Comparison of ENCODE assay signal across 7 mouse cellular contexts in genomic region chr3:129532865-129533742, GRCm38 (mm10). TPM values are rescaled to one million over a fixed set of nuclear protein-coding genes. Genes with fewer than 3 reads are reported as not detected.
DNase-seq lines count a peak whose midpoint lies in the region; ATAC-seq and TF ChIP-seq lines count a peak whose summit lies in the region.

No protein-coding gene starts in this region.

- no peak for TF ChIP-seq POLR2A in ES-Bruce4 (IDR thresholded peaks at IDR 0.05; ENCODE audit: insufficient read depth, low read length)

- TF ChIP-seq CTCF in ES-Bruce4 (IDR thresholded peaks at IDR 0.05; ENCODE audit: low read depth, low read length): no peak

- H3K36me3 ChIP-seq in ES-Bruce4 (ENCODE audit: control insufficient read depth, insufficient read depth, low read length, poor library complexity, severe bottlenecking): no peaks in the 10 kb centered on the region; the same call in 1 of the 2 replicates
- H3K36me3 ChIP-seq in embryonic facial prominence, embryonic 11.5 days (replicated peaks; ENCODE audit: control insufficient read depth, insufficient read depth, low read depth, low read length): no peaks in the 10 kb centered on the region
- H3K36me3 ChIP-seq in heart, embryonic 16.5 days (ENCODE audit: control insufficient read depth, insufficient read depth): no peaks in the 10 kb centered on the region

- H3K27ac ChIP-seq in ES-Bruce4 (ENCODE audit: insufficient read depth, low read length): peak overlapping the region; percentile 69
- H3K27ac ChIP-seq in embryonic facial prominence, embryonic 11.5 days (replicated peaks; ENCODE audit: low read depth, low read length): peak overlapping the region; percentile 98
- H3K27ac ChIP-seq in heart, embryonic 16.5 days (ENCODE audit: low read length): peak overlapping the region; percentile 95

- peak overlapping the region; percentile 70 for H3K4me2 ChIP-seq in embryonic facial prominence, embryonic 11.5 days (ENCODE audit: low read depth, low read length)
- peak overlapping the region; percentile 82 for H3K4me2 ChIP-seq in heart, embryonic 16.5 days (ENCODE audit: low read depth, low read length)

- H3K9ac ChIP-seq in ES-Bruce4 (ENCODE audit: low read depth, poor library complexity, severe bottlenecking): peak overlapping the region; percentile 97
- H3K9ac ChIP-seq in embryonic facial prominence, embryonic 11.5 days (replicated peaks; ENCODE audit: low read length): peak overlapping the region; percentile 95
- H3K9ac ChIP-seq in heart, embryonic 16.5 days (ENCODE audit: low read length): peak overlapping the region; percentile 98

- H3K4me1 ChIP-seq in ES-Bruce4 (ENCODE audit: control insufficient read depth, insufficient read depth, low read length): peaks cover 2% of the 10 kb centered on the region
- peaks cover 6% of the 10 kb centered on the region for H3K4me1 ChIP-seq in embryonic facial prominence, embryonic 11.5 days (ENCODE audit: control insufficient read depth, insufficient read depth, low read length)
- peaks cover 26% of the 10 kb centered on the region for H3K4me1 ChIP-seq in heart, embryonic 16.5 days (ENCODE audit: control insufficient read depth, insufficient read depth, low read length)

- ATAC-seq in embryonic facial prominence, embryonic 11.5 days (replicated peaks; ENCODE audit: insufficient number of reproducible peaks, low FRiP score, low TSS enrichment, low read depth): peak; percentile 22
- no peak for ATAC-seq in heart, embryonic 16.5 days (replicated peaks; ENCODE audit: extremely low read depth, insufficient read depth, low FRiP score)

- no peaks in the 10 kb centered on the region for H3K9me3 ChIP-seq in ES-Bruce4 (replicated peaks; ENCODE audit: control insufficient read depth, insufficient read depth, low read length, poor library complexity, severe bottlenecking)
- no peaks in the 10 kb centered on the region for H3K9me3 ChIP-seq in embryonic facial prominence, embryonic 11.5 days (replicated peaks; ENCODE audit: control insufficient read depth, low read length)
- H3K9me3 ChIP-seq in heart, embryonic 16.5 days (replicated peaks; ENCODE audit: control insufficient read depth, low read length): no peaks in the 10 kb centered on the region

- no peak for TF ChIP-seq EP300 in ES-Bruce4 (IDR thresholded peaks at IDR 0.05; ENCODE audit: insufficient read depth, low read depth, low read length)

- under 1% methylated on average over 38 of the region's 40 CpGs for WGBS in embryonic facial prominence, embryonic 11.5 days
- WGBS in heart, embryonic 16.5 days: under 1% methylated on average over 38 of the region's 40 CpGs

- DNase-seq in adrenal gland, adult 18-20 months (ENCODE audit: low spot score in 2 of 2): peak; percentile 35 to 44
- DNase-seq in embryonic facial prominence, embryonic 11.5 days (ENCODE audit: low spot score): peak; percentile 62
- DNase-seq in layer of hippocampus, adult 9-11 months: peak; percentile 44
- DNase-seq in lung, postnatal 10 days: peak; percentile 35
- DNase-seq in right cerebral cortex, adult 2 months (ENCODE audit: low spot score in 2 of 2): peak; percentile 56 to 75

- peak overlapping the region; percentile 89 for H3K4me3 ChIP-seq in ES-Bruce4 (ENCODE audit: low read depth, low read length)
- H3K4me3 ChIP-seq in embryonic facial prominence, embryonic 11.5 days (ENCODE audit: low read depth, low read length): peak overlapping the region; percentile 81
- peak overlapping the region; percentile 90 for H3K4me3 ChIP-seq in heart, embryonic 16.5 days (ENCODE audit: low read length)

- H3K27me3 ChIP-seq in ES-Bruce4 (ENCODE audit: control insufficient read depth, insufficient read depth, low read length, poor library complexity, severe bottlenecking): no peaks in the 10 kb centered on the region
- no peaks in the 10 kb centered on the region for H3K27me3 ChIP-seq in embryonic facial prominence, embryonic 11.5 days (ENCODE audit: control insufficient read depth, insufficient read depth, low read length)
- no peaks in the 10 kb centered on the region for H3K27me3 ChIP-seq in heart, embryonic 16.5 days (ENCODE audit: control insufficient read depth, insufficient read depth, low read length)

RNA-seq across cellular contexts. Expression of gene Elovl6, which starts 0.9 kb away (rescaled TPM):
- 124 TPM in 2 replicates for polyA plus RNA-seq in ES-Bruce4 (2011; ENCODE audit: insufficient read depth, insufficient read length, low read depth, missing spikeins)
- total RNA-seq in adrenal gland, adult 18-20 months (2021): 100 to 1,000 TPM; 124 to 187 TPM
- polyA plus RNA-seq in embryonic facial prominence, embryonic 11.5 days (2014; fragmentation: Nextera tagmentation; extraction: Ambion mirVana): 46.2 and 48.7 TPM in 2 replicates
- 8.2 and 10.2 TPM in 2 replicates for polyA plus RNA-seq in heart, embryonic 16.5 days (2015; fragmentation: Nextera tagmentation; extraction: Ambion mirVana)
